Mouse (Mus musculus): ENCODE data around the gene Nek8. TPM values are rescaled to one million over a fixed set of nuclear protein-coding genes. Genes with fewer than 3 reads are reported as not detected.

The Nek8 gene
- polyA plus RNA-seq, 1 experiment from 2014 or later, result 7.8 TPM

DNA sequence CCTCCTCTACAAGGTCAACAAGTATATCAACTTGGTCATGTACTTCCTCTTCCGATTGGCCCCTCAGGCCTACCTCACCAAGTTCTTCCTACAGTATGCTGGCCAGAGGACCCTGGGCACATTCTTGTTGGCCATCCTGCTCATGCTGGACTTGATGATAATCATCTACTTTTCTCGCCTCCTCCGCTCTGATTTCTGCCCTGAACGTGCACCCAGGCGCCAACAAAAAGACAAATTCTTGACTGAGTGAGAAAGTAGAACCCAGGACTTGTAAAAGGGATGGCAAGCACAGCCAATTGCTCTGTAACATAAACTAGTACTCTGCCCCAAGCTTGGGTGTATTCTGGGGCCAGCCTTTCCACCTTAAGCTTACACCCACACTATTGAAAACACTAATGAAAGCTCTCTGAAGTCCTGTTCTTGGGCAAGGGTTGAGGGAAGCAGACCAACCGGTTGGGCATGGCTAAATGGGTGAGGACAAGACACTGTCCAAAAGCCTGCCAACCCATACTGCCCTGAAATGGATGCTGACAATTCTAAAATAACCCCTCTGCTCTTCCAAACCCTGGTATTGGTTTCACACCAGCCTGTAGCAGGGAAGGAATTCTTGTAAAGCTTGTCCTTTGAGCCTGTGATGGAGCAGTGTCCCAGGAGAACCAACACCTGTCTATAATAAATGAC, 3.7 kb upstream of the Nek8 start:
- H3K4me2 ChIP-seq (ENCODE audit: low read depth), result no peak overlapping the region; the same call in 1 of the 2 replicates
- H3K4me1 ChIP-seq (ENCODE audit: control insufficient read depth, insufficient read depth, low read length), result peaks cover 25% of the 10 kb centered on the region

DNA sequence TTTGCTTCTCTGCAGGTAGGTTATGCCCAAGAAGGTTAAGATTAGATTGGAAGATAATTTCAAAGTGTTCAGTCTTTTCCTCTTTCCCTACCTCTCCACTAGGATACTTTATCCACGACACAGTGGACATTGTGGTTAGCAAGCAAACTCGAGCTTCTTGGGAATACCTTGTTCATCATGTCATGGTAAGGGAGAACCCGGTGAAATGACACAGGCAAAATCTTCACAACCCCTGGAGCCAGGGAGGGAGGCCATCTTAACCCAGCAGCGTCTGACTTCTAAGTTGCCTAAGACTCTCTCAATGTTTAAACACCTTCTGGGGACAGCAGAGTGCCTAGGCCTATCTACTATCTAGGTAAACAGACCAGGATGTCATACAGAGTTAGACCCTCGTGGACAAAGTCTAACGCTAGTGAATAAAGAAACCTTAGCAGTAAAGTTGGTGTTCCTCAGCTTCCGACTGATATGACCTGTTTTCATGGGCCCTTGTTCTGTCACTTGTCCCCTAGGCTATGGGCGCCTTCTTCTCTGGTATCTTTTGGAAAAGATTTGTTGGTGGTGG, 3.0 kb upstream of the Nek8 start:
- Histone ChIP-seq H3K4me3 (ENCODE audit: low read depth, low read length) (peak overlapping the region; percentile 56), H3K4me2 (ENCODE audit: low read depth) (peak overlapping the region; percentile 90), H3K27ac (ENCODE audit: low read depth, low read length) (no peak overlapping the region), H3K27me3 (ENCODE audit: control insufficient read depth, insufficient read depth, low read length) (no peaks in the 10 kb centered on the region), H3K9ac (ENCODE audit: low read length) (peak overlapping the region; percentile 29; the same call in 1 of the 2 replicates), H3K36me3 (ENCODE audit: control insufficient read depth, insufficient read depth, low read length) (peaks cover 7% of the 10 kb centered on the region; the same call in 1 of the 2 replicates), H3K9me3 (ENCODE audit: control insufficient read depth, low read length) (no peaks in the 10 kb centered on the region), H3K4me1 (ENCODE audit: control insufficient read depth, insufficient read depth, low read length) (peaks cover 25% of the 10 kb centered on the region)
- no peak for ATAC-seq (ENCODE audit: insufficient read depth, low FRiP score, low TSS enrichment)
- WGBS, result 31% methylated on average over 8 of the region's 8 CpGs
- no peak for DNase-seq (ENCODE audit: low spot score)

More for the DNA sequence above, 3.7 kb upstream of the Nek8 start:
- Histone ChIP-seq H3K9me3 (ENCODE audit: control insufficient read depth, low read length) (no peaks in the 10 kb centered on the region), H3K27me3 (ENCODE audit: control insufficient read depth, insufficient read depth, low read length) (no peaks in the 10 kb centered on the region), H3K27ac (ENCODE audit: low read depth, low read length) (no peak overlapping the region), H3K4me3 (ENCODE audit: low read depth, low read length) (no peak overlapping the region), H3K36me3 (ENCODE audit: control insufficient read depth, insufficient read depth, low read length) (peaks cover 7% of the 10 kb centered on the region; the same call in 1 of the 2 replicates), H3K9ac (ENCODE audit: low read length) (no peak overlapping the region)
- no peak for DNase-seq (ENCODE audit: low spot score)
- WGBS, result 78% methylated on average over 6 of the region's 6 CpGs
- ATAC-seq (ENCODE audit: insufficient read depth, low FRiP score, low TSS enrichment), result no peak

DNA sequence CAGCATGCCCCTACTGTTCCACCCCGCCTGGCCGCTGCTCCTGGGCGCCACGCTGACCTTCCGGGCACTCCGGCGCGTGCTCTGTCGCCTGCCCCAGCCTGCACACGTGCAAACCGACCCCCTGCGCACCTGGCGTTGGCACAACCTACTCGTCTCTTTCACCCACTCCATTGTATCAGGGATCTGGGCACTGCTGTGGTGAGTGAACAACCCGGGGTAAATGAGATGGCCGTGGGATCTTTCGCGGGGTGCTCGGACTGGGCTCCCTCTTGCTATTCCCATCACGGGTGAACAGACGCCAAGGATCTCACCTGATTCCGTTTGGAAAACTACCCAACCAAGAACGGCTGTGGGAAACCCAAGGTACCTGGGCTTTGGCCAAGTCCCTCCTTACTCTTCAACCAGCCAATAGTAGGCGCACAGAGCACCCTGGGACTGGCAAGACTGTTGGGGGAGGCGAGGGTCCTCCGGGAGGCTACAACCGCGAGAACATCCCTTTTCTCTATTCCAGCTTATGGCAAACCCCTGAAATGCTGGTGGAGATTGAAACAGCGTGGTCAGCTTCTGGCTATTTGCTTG, 2.5 kb upstream of the Nek8 start:
- peak; percentile 2; the same call in 1 of the 2 replicates for ATAC-seq (ENCODE audit: insufficient read depth, low FRiP score, low TSS enrichment)
- Histone ChIP-seq H3K9me3 (ENCODE audit: control insufficient read depth, low read length) (no peaks in the 10 kb centered on the region), H3K27me3 (ENCODE audit: control insufficient read depth, insufficient read depth, low read length) (no peaks in the 10 kb centered on the region), H3K9ac (ENCODE audit: low read length) (peak overlapping the region; percentile 73), H3K4me2 (ENCODE audit: low read depth) (peak overlapping the region; percentile 90), H3K4me3 (ENCODE audit: low read depth, low read length) (peak overlapping the region; percentile 56), H3K4me1 (ENCODE audit: control insufficient read depth, insufficient read depth, low read length) (peaks cover 25% of the 10 kb centered on the region), H3K36me3 (ENCODE audit: control insufficient read depth, insufficient read depth, low read length) (peaks cover 7% of the 10 kb centered on the region; the same call in 1 of the 2 replicates), H3K27ac (ENCODE audit: low read depth, low read length) (peak overlapping the region; percentile 92)
- peak; percentile 59 for DNase-seq (ENCODE audit: low spot score)
- WGBS, result 1% methylated on average over 29 of the region's 29 CpGs

- Histone ChIP-seq H3K27ac (ENCODE audit: low read depth, low read length) (peak overlapping the region; percentile 92), H3K4me1 (ENCODE audit: control insufficient read depth, insufficient read depth, low read length) (peaks cover 25% of the 10 kb centered on the region), H3K36me3 (ENCODE audit: control insufficient read depth, insufficient read depth, low read length) (peaks cover 7% of the 10 kb centered on the region; the same call in 1 of the 2 replicates), H3K9me3 (ENCODE audit: control insufficient read depth, low read length) (no peaks in the 10 kb centered on the region), H3K9ac (ENCODE audit: low read length) (peak overlapping the region; percentile 73), H3K4me3 (ENCODE audit: low read depth, low read length) (peak overlapping the region; percentile 56), H3K4me2 (ENCODE audit: low read depth) (peak overlapping the region; percentile 90), H3K27me3 (ENCODE audit: control insufficient read depth, insufficient read depth, low read length) (no peaks in the 10 kb centered on the region)
- DNase-seq (ENCODE audit: low spot score) (peak; percentile 96), ATAC-seq (ENCODE audit: insufficient read depth, low FRiP score, low TSS enrichment) (peak; percentile 80)
- WGBS, result 1% methylated on average over 62 of the region's 84 CpGs
Observed at GRCm38 (mm10) chr11:78177903-78178858, 1.7 kb upstream of the Nek8 start.

DNA sequence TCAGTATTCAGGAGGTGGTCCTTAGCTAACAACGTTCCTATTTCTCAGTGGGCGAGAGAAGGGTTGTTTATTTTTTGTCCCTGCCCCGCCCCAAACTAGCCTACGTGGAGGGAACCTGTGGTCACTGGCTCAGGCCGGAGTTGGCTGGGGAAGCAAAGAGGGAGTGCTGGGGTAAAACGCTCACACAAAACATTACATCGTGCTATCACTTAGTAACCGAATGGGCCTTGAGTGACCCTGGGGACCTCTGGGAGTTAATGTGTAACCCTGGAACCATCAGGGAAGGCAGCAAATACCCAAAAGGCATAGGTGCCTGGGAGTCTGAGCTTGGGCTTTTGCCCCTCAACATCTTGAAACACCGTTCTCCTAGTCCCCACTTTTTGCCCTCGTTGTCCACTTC, 962 bp upstream of the Nek8 start:
- H3K9ac ChIP-seq (ENCODE audit: low read length), result peak overlapping the region; percentile 73; the same call in 1 of the 2 replicates
- H3K36me3 ChIP-seq (ENCODE audit: control insufficient read depth, insufficient read depth, low read length), result peaks cover 7% of the 10 kb centered on the region
- H3K27me3 ChIP-seq (ENCODE audit: control insufficient read depth, insufficient read depth, low read length), result no peaks in the 10 kb centered on the region
- 0 out of 2 replicates have a peak overlapping the region, but pooled peaks have one; percentile 92 for H3K27ac ChIP-seq (ENCODE audit: low read depth, low read length)
- DNase-seq (ENCODE audit: low spot score) (no peak), ATAC-seq (ENCODE audit: insufficient read depth, low FRiP score, low TSS enrichment) (no peak)
- H3K4me3 ChIP-seq (ENCODE audit: low read depth, low read length), result peak overlapping the region; percentile 56
- H3K9me3 ChIP-seq (ENCODE audit: control insufficient read depth, low read length), result no peaks in the 10 kb centered on the region
- H3K4me2 ChIP-seq (ENCODE audit: low read depth), result peak overlapping the region; percentile 90
- under 1% methylated on average over 10 of the region's 10 CpGs for WGBS
- H3K4me1 ChIP-seq (ENCODE audit: control insufficient read depth, insufficient read depth, low read length), result peaks cover 25% of the 10 kb centered on the region

GRCm38 (mm10) chr11:78176905-78177331, 443 bp upstream of the Nek8 start:
- DNase-seq (ENCODE audit: low spot score), result no peak
- ATAC-seq (ENCODE audit: insufficient read depth, low FRiP score, low TSS enrichment), result no peak
- 1% methylated on average over 23 of the region's 23 CpGs for WGBS
- H3K36me3 ChIP-seq (ENCODE audit: control insufficient read depth, insufficient read depth, low read length), result peaks cover 7% of the 10 kb centered on the region
- peak overlapping the region; percentile 56; the same call in 1 of the 2 replicates for H3K27ac ChIP-seq (ENCODE audit: low read depth, low read length)
- no peaks in the 10 kb centered on the region for H3K27me3 ChIP-seq (ENCODE audit: control insufficient read depth, insufficient read depth, low read length)
- no peaks in the 10 kb centered on the region for H3K9me3 ChIP-seq (ENCODE audit: control insufficient read depth, low read length)
- H3K4me2 ChIP-seq (ENCODE audit: low read depth), result peak overlapping the region; percentile 90
- peaks cover 22% of the 10 kb centered on the region for H3K4me1 ChIP-seq (ENCODE audit: control insufficient read depth, insufficient read depth, low read length)
- H3K4me3 ChIP-seq (ENCODE audit: low read depth, low read length), result peak overlapping the region; percentile 56
- H3K9ac ChIP-seq (ENCODE audit: low read length), result peak overlapping the region; percentile 50; the same call in 1 of the 2 replicates

- Histone ChIP-seq H3K4me1 (ENCODE audit: control insufficient read depth, insufficient read depth, low read length) (peaks cover 18% of the 10 kb centered on the region), H3K9me3 (ENCODE audit: control insufficient read depth, low read length) (no peaks in the 10 kb centered on the region), H3K36me3 (ENCODE audit: control insufficient read depth, insufficient read depth, low read length) (peaks cover 2% of the 10 kb centered on the region), H3K4me2 (ENCODE audit: low read depth) (peak overlapping the region; percentile 90), H3K4me3 (ENCODE audit: low read depth, low read length) (peak overlapping the region; percentile 56), H3K27ac (ENCODE audit: low read depth, low read length) (no peak overlapping the region), H3K27me3 (ENCODE audit: control insufficient read depth, insufficient read depth, low read length) (no peaks in the 10 kb centered on the region), H3K9ac (ENCODE audit: low read length) (peak overlapping the region; percentile 50)
- DNase-seq (ENCODE audit: low spot score) (no peak), ATAC-seq (ENCODE audit: insufficient read depth, low FRiP score, low TSS enrichment) (no peak)
- 6% methylated on average over 9 of the region's 10 CpGs for WGBS
Observed at GRCm38 (mm10) chr11:78175771-78176401, 589 bp downstream of the Nek8 start.

GRCm38 (mm10) chr11:78174506-78174905, 2.0 kb downstream of the Nek8 start:
- H3K4me3 ChIP-seq (ENCODE audit: low read depth, low read length), result no peak overlapping the region
- H3K9ac ChIP-seq (ENCODE audit: low read length), result no peak overlapping the region
- peaks cover 11% of the 10 kb centered on the region for H3K4me1 ChIP-seq (ENCODE audit: control insufficient read depth, insufficient read depth, low read length)
- no peaks in the 10 kb centered on the region for H3K9me3 ChIP-seq (ENCODE audit: control insufficient read depth, low read length)
- no peak for ATAC-seq (ENCODE audit: insufficient read depth, low FRiP score, low TSS enrichment)
- DNase-seq (ENCODE audit: low spot score), result no peak
- no peak overlapping the region for H3K4me2 ChIP-seq (ENCODE audit: low read depth)
- WGBS, result 89% methylated on average over 3 of the region's 3 CpGs
- peaks cover under 1% of the 10 kb centered on the region for H3K36me3 ChIP-seq (ENCODE audit: control insufficient read depth, insufficient read depth, low read length)
- H3K27me3 ChIP-seq (ENCODE audit: control insufficient read depth, insufficient read depth, low read length), result no peaks in the 10 kb centered on the region
- no peak overlapping the region for H3K27ac ChIP-seq (ENCODE audit: low read depth, low read length)

Data from neural tube, embryonic 11.5 days (tissue).